Mouse (Mus musculus) T-helper 2 cell (primary cell): ENCODE results near the gene Kpna1.
"Not testable (repeated sequence)": the region's sequence is repeated elsewhere in the genome, so short reads cannot be mapped to it uniquely, and the experiment has no call there.

Experiments
- in situ Hi-C: fragments of 300-600 bp; cut with MboI, MseI; formaldehyde crosslinking; loops from one replicate; pipeline ENCODE4 v1.15.1; 2025; ENCODE audit warnings: high pct_unique_total_duplicates

The Kpna1 gene

GRCm38 (mm10) chr16:35978450-35978849, at the start of gene Kpna1:
TSS of gene Kpna1 (plus strand) at chr16:35978750.
- in situ Hi-C loops: loop anchor here (25.0 kb wide), 1 partner anchor 1884 kb away; the partner anchor contains the start of genes Gm36028 and Lrrc58

DNA sequence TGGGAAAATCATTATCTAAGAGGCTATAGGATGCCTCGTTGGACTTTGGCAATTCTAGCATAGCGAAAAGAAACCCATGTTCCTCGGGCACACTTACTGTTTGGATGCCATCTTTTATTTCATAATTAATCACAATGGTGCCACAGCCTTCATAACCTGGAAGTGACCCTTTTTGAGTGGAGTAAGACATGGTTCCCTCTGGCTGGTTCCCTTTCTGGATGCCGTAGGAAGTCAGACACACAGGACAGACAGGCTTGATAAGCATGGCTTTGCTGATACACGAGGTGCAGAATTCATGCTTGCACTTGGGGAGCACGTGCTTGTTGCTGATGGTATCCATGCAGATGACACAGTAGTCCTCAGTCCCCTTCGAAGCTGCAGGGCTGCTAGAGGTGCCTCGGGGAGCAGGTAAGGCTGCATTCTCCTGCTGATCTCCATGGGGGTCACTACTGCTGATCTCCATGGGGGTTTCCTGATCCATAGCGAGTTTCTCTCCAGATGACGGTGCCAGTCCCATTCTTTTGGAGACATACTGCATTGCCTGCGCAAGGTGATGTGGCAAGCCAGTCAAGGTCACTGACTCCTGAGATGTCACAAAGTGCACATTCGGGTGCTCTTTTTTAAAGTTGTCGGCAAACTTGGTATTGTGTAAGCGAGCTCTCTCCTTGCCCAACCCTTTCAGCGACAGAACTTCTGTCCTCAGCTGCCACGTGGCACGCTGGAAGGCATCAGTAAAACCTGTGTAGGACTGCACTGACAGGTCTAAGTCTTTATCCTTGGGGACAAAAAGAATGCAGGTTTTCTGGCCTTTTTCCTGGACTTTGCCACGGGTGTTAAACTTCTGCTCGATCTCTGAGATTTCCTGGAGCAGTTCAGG, 46.1 kb upstream of the Kpna1 start:
- in situ Hi-C loops: loop anchor here (10.0 to 25.0 kb wide), 2 partner anchors 58 to 1245 kb away; partner anchors contain the start of genes Ccdc14 and Parp14

DNA sequence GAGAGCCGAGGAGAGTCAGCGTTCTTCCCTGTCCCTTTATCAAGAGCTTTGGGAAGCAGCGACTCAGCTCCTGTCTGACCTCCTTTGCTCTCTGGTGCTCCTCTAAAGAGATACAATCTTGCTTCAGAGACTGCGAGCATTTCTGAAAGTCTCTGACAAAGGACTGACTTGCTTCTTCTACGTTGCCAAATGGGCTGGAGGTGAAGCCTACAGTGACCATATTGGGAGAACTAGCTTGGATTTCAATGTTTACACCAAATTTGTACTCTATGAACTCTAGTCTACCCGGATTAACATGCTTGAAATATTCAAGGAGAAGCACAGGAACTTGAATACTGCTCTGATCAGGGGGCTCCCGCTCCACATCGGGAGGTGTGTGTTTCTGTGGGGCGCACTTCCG, 45.4 kb upstream of the Kpna1 start:
- in situ Hi-C loops: loop anchor here (10.0 to 25.0 kb wide), 2 partner anchors 58 to 1246 kb away; partner anchors contain the start of genes Ccdc14 and Parp14

GRCm38 (mm10) chr16:35938211-35939151, 40.1 kb upstream of the Kpna1 start, which contains the start of the genes Parp9 and Dtx3l:
TSS of gene Parp9 (plus strand) at chr16:35938470.
TSS of gene Dtx3l (minus strand) at chr16:35939151.
- in situ Hi-C loops: loop anchor here (10.0 to 25.0 kb wide), 2 partner anchors 64 to 1251 kb away; partner anchors contain the start of genes Ccdc14 and Parp14

DNA sequence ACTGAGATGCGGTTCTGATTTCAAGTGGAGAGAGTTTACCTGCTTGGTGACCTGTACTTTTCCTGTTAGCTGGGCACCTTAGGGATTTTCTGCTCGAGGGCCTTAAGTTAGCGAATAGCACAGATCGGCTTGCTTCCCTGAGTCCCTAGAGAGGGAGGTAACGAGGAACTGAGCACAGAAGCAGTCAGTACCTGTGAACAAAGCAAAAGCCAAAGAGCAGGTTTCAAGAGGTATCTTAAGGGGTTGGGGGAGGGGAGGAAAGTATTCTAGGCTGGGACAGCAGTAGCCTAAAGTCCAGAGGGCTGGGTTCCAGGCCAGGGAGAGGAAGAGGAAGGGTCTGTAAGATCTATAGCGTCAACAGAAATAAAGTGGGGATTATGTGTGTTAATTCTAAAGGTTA, 39.3 kb upstream of the Kpna1 start:
- in situ Hi-C loops: loop anchor here (10.0 to 25.0 kb wide), 2 partner anchors 64 to 1252 kb away; partner anchors contain the start of genes Ccdc14 and Parp14

GRCm38 (mm10) chr16:35939690-35940089, 38.9 kb upstream of the Kpna1 start:
- in situ Hi-C loops: loop anchor here (10.0 to 25.0 kb wide), 2 partner anchors 65 to 1252 kb away; partner anchors contain the start of genes Ccdc14 and Parp14

- in situ Hi-C loops: loop anchor here (25.0 kb wide), 1 partner anchor 1254 kb away; the partner anchor contains the start of gene Ccdc14
Measured at GRCm38 (mm10) chr16:35941382-35941781, 37.2 kb upstream of the Kpna1 start.

- in situ Hi-C loops: loop anchor here (25.0 kb wide), 1 partner anchor 1262 kb away; the partner anchor contains the start of gene Ccdc14
Measured at GRCm38 (mm10) chr16:35949264-35949663, 29.3 kb upstream of the Kpna1 start.

DNA sequence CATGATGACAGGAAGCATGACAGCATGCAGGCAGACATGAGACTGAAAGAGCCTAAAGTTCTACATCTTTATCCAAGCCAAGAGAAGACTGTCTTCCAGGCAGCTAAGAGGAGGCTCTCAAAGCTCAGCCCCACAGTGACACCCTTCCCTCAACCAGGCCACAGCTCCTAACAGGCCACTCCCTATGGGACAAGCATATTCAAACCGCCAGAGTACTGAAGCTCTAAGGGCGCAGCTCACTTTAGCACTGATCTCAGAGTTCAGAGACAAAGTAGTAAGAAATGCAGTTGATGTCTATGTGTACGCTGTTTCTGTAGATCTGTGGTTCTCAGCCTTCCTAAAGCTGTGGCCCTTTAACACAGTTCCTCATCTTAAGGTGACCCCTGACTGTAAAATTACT, 27.3 kb upstream of the Kpna1 start:
- in situ Hi-C loops: no loop called here

GRCm38 (mm10) chr16:35952628-35953130, 25.9 kb upstream of the Kpna1 start:
- in situ Hi-C loops: no loop called here

DNA sequence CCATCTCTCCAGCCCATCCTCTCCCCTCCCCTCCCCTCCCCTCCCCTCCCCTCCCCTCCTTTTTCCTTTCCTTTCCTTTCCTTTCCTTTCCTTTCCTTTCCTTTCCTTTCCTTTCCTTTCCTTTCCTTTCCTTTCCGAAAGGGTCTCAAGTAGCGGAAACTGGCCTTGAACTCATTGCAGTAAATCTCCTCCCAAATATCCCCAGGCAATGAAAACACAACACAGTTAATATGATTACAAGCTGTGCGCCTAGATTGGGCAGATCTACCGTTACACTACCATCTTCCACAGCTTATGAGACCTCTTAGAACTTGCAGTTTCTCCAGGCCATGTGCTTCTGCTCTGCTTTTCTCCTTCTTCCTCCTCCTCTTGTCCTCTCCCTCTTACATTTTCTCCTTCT, 12.6 kb upstream of the Kpna1 start:
- in situ Hi-C loops: not testable (repeated sequence)

- in situ Hi-C loops: no loop called here
Measured at GRCm38 (mm10) chr16:35966411-35967115, 12.0 kb upstream of the Kpna1 start.

DNA sequence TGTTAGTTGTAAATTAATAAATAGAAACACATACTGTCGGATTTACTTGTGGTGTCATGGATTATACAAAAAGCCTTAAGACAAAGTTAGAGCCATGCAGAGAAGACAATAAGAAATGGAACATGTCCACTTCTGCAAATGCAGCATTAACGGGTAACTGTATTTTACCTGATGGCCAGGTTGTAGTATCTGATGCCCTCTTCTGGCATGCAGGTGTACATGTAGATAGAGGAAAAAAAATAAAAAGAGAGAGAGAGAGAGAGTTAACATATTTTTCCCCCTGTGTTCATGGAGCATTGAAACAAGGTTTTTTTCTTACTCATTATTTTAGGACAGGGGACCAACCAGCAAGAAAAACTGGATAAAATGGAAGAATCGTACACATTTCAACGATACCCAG, 11.2 kb upstream of the Kpna1 start:
- in situ Hi-C loops: no loop called here

- in situ Hi-C loops: no loop called here
Measured at GRCm38 (mm10) chr16:35968149-35968548, 10.4 kb upstream of the Kpna1 start.

DNA sequence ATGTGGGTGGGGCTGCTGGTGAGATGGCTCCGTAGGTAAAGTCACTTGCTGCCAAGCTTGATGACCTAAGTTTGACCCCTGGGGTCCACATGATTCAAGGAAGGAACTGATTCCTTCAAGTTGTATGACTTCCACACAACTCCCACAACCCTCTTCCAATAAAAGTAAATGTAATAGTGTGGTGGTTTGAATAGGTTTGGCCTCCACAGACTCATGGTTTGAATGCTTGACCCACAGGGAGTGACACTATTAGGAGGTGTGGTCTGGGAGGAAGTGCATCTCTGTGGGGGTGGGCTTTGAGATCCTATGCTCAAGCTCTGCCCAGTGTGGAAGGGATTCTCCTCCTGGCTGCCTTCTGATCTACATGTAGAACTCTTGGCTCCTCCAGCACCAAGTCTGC, 4.5 kb upstream of the Kpna1 start:
- in situ Hi-C loops: no loop called here

- in situ Hi-C loops: loop anchor here (25.0 kb wide), 1 partner anchor 1881 kb away; the partner anchor contains the start of genes Gm36028 and Lrrc58
Measured at GRCm38 (mm10) chr16:35981363-35981821, 2.8 kb downstream of the Kpna1 start.

DNA sequence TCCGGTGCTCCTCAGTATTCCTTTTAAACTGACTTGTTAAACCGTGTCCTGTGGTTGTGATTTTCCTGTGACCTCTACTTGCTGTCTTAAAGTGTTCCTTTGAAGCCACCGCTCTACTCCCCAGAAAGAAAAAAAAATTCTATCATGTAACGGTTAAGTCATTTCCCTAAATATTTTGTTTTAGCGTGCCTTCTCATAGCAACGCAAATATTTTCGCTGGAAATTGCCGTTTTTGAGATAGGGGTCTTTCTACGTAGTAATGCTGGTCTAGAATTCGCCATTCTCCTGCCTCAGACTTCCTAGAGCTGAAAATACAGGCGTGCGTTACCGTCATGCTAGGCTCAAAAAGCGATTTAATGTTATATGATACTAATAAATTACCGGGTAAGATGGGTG, 4.0 kb downstream of the Kpna1 start:
- in situ Hi-C loops: loop anchor here (25.0 kb wide), 1 partner anchor 1880 kb away; the partner anchor contains the start of genes Gm36028 and Lrrc58

GRCm38 (mm10) chr16:35982902-35983516, 4.5 kb downstream of the Kpna1 start:
- in situ Hi-C loops: loop anchor here (25.0 kb wide), 1 partner anchor 1879 kb away; the partner anchor contains the start of genes Gm36028 and Lrrc58

- in situ Hi-C loops: loop anchor here (25.0 kb wide), 1 partner anchor 1879 kb away; the partner anchor contains the start of genes Gm36028 and Lrrc58
Measured at GRCm38 (mm10) chr16:35983517-35984101, 5.1 kb downstream of the Kpna1 start.
